Mouse (Mus musculus) embryo, embryonic 11 days (tissue): Measurements from ENCODE around the gene C3ar1.

ENCODE experiments used
- DNase-seq: peaks from one replicate; pipeline ENCODE4 v3.0.0-alpha.2; 2015

Gene C3ar1

GRCm38 (mm10) chr6:122825923-122826742, 29.8 kb downstream of the C3ar1 start:
- peak; percentile 70 for DNase-seq

DNA sequence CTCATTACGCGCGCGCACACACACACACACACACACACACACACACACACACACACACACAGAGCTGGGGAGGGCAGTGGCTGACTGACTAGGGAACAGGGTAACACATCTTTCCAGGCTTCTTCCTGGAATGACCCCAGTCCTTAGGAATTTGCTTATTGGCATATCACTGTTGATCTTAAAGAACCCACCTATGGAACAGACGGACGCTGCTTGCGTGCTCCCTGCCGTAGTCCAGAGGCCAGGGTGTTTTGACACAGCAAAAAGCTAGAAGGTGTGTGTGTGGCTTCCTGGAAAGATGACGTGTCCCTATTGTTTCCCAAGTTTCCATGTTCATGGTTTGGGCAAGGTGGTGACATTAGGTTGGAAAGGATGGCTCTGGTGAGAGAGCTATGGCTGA, 30.8 kb downstream of the C3ar1 start:
- DNase-seq = no peak

GRCm38 (mm10) chr6:122824086-122824485, 31.9 kb downstream of the C3ar1 start:
- no peak for DNase-seq

DNA sequence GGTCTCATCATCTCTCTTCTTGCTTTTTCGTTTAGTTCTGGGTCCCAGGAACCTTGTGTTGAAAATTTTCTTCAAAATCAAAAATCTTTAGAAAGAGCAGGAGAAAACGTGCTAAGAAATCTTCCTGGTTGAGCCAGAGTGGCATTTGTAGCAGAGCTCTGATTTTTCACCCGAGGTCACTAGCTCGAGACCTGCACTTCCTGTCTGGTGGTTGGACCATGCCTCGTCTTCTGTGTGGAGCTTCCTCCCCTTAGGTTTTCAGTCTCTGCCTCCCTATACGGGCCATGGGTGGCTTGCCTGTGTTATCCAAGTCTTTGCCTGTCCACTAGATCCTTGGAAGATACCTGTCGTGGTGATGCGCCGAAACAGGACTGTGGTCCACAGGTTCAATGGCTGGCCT, 34.1 kb downstream of the C3ar1 start:
- no peak for DNase-seq

DNA sequence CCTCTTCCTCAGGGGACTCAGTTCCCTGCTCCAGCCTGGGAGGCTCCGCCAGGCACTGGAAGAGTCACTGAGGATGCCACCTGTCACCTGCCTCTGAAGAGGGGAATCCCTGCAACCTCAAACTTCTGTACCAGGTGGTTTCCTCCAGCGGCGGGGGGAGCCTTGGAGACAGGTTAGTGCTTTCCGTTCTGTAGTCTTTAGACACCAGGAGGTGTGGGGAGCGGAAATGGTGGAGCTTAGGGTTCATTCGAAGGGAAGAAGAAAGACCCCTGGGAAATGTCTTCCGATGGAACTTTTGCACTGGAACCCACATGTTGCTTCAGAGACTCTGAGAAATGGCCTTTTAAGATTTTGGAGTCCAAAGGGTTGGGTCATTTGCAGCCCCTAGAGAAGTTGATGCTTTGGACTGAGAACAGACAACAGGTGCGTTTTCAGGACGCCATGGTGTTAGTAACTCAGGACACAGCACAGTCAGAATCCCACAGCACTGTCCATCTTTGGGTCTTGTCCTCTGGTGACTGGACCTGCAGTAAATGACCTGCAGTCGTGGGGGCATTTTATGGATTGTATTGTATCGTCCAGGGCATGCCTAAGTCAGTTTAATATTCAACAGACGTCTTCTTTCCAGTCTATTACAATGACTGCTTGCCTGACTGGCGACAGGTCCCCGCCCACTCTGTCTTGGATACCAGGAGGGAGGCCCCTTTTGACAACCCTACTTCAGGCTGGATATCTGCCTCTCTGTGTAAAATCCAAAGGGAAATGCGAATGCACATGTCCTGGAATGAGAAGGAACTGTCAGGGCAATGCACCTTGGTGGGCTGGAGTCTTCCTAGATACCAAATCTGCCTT, 34.9 kb downstream of the C3ar1 start:
- no peak for DNase-seq

DNA sequence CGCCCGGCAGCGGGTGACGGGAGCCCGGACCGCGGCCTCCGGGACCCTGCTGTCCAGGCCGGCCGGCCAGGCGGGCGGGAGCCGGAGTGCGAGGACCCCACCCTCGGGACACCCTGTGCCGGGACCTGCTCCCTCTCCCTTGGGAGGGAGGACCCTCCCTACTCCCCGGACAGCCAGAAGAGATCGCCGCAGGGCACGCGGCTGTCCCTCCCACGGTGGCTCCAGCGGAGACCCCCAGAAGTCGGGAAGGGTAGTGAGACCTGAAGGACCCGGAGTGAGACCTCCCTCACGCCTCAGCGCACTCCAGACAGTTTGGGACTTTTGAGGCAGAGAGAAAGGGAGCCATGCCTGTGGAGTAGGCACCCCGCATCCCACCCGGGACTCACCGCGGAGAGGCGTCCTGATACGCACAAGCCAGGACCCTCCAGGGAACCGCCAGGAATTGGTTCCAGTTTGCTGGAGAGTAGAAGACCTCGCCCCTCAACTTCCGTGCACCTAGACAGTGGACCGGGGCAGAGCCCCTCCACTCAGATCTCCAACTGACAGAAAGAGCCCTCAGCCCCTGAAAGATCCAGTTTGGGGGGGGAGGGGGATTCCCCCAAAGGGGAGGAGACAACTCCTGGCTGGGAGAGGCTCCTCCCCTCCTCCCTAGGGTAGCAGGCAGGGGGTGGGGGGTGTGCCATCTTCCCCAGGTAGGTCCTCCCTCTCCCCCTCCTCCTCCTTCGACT, 35.7 kb downstream of the C3ar1 start:
- DNase-seq = peak; percentile 63

DNA sequence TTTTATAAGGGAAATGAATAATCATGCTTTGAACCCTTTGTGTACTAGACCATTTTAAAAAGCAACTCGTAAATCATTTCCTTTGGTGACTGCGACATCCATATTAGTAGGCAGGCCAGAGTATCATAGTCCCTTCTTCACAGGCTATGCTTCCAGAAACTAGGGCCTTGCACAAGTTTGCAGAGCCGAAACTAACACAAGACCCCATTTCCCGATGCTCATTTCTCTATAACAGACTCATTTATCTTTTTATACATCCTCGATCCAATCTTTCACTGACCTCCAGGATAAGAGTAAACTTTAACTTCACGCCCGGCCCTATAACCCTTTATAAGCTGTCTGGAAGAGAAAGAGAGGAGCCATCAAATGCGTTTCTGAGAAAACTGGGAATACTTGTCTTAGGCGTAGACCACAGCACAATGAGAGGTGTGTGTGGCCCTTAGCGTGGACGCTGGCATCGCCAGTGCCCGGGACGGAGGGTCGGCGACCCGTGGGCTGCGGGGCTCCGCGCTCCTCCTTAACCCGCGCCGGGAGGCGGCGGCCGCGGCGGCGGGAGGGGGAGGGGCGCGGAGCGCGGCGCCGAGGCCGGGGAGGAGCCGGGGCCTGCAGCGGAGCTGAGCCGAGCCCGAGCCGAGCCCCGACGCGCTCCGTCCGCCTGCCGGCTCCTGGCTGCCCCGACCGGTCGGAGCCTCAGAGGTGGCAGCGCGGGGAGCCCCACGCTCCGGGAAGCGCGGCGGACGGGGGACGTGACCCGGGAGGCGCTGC, 36.5 kb downstream of the C3ar1 start, which contains the start of gene Foxj2:
Gene Foxj2, plus strand, starts transcription at position 609 of the 765 bp plus-strand sequence.
- DNase-seq = peak; percentile 81

- DNase-seq = no peak
Observed at GRCm38 (mm10) chr6:122813640-122814039, 42.3 kb downstream of the C3ar1 start.

DNA sequence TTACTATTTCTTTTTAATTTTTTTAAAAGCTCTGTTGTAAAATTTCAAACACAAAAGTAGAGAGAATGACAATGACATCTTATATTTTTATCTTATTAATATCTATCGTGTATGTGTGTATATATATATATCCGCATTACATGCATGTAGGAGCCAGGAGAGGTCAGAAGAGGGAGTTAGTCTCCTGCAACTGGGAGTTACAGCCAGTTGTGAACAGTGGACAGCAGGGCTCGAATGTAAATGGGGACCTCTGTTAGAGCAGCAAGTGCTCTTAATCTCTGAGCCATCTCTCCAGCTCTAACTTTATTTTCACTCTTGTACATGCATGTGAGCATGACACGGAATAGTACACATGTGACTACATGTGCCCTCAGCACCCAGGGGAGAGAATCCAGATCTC, 43.2 kb downstream of the C3ar1 start:
- DNase-seq = no peak

- peak; percentile 75 for DNase-seq
Observed at GRCm38 (mm10) chr6:122811771-122812600, 44.0 kb downstream of the C3ar1 start.

DNA sequence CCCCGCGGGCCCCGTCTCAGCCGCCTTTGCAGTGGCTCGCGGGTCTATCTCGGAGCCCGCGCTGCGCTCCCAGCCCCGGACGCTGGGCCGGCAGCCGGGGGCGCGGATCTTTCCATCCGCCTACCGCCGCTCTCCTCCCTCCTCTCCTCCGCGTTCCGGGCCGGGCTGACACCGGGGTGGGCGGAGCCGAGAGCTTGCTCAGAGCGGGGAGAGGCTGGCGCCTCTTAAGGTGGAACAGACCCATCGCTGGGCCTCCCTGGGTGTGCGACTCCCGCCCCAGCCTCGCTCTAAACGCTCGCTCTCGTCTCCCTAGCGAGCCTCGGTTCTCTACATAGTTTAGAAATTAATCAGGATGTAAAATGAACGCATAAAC, 44.7 kb downstream of the C3ar1 start:
- peak; percentile 93 for DNase-seq

DNA sequence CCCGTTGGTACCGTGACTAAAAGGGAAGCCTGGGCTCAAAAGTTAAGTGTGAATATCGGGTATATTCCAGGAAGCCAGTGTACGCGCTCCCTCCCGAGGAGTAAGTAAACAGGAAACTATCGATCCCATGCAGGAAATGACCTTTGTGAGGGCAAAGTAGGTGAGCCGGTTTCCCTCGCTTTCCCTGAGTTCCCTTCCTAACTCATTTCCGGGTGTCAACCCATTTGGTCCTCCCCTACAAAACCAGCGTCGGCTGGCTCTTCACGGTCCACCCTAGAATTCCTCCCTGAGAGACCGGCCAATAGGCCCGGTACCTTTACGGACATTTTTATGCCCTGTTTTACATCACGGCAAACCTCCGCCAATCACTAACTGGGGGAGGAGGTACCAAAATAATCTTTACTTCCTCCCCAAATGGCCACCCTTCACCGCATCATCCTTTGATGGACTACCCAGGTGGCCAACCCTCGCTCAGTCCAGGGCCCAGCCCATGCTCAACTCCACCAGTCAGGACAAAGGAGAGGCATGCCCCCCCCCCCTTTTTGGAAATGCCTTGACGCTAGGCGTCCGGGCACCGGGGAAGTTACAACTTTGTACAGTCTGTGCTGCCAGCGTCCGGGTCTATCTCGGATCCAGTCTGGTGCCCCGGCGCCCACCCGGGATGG, 45.2 kb downstream of the C3ar1 start:
- DNase-seq = peak; percentile 96

- no peak for DNase-seq
Observed at GRCm38 (mm10) chr6:122810022-122810614, 45.8 kb downstream of the C3ar1 start.

GRCm38 (mm10) chr6:122804418-122804817, 51.5 kb downstream of the C3ar1 start:
- DNase-seq = peak; percentile 74

- DNase-seq = peak; percentile 70
Observed at GRCm38 (mm10) chr6:122801801-122802514, 54.0 kb downstream of the C3ar1 start.

DNA sequence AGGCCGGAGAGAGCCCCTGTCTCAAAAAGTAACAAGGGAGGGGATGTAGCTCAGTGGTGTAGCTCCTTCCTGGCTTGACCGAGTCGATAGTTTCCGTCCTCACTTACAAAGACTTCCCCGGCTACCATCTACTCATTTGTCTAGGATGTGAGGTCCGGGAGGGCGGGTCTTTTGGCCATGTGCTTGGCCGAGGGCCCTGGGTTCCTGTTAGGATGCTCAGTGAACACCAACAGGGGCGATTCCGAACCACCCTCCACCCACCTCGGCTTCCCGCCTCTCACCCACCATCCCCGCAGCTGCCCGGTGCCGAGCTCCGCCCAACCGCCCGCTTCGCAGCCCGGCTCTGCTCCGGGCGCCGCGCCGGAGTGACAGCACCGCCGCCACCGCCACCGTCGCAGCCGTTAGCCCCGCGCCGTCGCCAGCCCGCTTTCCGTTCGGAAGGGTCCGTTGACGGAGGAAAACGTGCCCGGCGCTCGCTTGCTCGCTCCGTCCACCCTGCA, 54.6 kb downstream of the C3ar1 start, which contains the start of gene Slc2a3:
Gene Slc2a3, minus strand, starts transcription at position 340 of the 500 bp plus-strand sequence.
- peak; percentile 72 for DNase-seq

DNA sequence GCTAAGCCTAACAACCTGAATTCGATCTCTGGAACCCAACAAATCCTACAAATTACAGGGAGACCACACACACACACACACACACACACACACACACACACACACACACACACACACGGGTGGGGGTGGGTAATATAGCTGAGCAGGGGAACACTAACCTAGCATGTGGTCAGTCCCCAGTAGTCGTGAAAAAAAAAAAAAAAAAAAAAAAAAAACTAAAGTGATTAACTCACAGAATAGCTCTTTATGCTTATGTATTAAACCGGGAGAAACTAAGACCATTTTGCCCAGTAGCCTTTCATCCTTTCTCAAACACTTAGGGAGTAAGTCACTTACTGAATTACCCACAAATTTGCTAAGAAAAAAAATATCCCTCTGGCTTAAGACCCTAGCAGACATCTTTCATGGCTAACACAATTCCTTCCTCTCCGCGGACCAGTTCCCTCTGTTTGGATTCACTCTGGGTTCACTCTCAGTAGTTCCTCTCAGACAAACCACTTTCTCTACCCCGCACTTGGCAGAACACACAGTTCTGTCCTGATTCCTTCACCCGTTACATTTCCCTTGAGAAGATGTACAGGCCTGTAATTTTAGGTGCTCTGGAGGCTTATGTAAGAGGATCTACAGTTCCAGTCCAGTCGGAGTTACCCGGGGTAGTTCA, 55.2 kb downstream of the C3ar1 start:
- no peak for DNase-seq
